Mouse (Mus musculus) brain, adult 2 months (tissue): ENCODE results near the gene Smpd3.

ENCODE experiments used
- DNase-seq: peaks from one replicate; pipeline ENCODE4 v3.0.0; 2011; ENCODE audit warnings: low read depth, low spot score

The Smpd3 gene

DNA sequence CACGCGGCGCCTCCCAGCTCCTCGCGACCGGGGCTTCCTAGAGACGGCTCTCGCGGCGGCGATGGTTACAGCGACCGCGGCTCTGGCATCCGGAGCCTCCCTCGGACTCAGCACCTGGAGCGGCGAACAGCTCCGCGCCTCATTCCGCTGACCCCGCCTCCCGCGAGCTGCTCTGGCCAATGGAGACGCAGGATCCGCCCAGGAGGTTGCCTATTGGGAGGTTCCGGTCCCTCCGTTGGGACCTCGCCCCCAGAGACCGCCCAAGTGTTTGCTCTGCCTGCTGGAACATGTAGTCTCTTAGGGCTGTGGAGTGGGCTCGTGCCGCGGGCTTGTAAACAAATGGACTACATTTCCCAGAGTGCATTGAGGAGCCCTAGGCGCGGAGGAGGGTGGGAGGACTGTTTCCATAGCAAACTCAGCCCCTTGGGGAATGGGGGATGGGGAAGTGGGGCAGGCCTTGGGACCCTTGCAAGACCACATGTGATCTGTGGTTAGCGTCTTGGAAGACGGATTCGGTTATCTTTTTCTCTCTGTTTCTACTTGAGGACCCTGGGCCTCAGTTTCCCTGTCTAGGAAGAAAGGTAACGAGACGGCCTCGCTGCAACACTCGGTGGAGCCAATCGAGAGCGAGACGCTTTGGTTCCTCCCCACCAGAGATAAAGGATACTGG, at the start of gene Smpd3:
TSS of gene Smpd3 (minus strand) at position 137 of the 670 bp plus-strand sequence.
- peak; percentile 100 for DNase-seq

DNA sequence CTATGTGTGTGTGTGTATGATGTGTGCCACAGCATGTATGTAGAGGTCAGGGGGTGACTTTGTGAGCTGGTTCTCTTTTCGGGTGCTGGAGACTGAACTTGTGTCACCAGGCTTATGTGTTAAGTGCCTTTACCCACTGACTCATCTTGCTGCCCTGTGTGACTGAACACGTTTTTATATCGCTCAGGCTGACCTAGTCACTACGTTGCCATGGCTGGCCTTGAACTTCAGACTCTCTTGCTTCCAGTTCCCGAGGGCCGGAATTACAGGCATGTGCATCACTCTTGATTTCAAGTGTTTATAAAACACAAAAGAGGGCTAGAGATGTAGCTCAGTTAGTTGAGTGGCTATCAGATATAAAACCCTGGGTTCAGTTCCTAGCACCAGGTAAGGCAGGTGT, 43.2 kb upstream of the Smpd3 start:
- no peak for DNase-seq

DNA sequence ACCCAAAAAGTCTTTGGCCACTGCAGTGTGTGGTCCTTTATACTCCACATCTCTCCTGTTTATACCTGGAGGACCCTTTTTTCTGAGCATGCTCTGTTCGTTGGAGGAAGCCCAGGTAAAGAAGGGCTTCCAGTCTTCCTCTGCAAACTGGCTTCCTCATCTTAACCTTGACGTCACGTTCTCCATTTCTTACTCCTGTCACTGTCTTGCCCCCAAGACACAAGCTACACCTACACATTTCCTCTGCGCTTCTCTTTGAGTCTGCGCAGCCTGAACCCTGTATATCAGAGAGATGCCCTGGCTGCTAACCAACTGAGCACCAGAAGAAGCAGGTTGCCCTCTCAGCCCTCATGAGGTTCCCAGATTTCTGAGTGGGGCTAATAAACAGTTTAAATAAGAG, 41.6 kb upstream of the Smpd3 start:
- peak; percentile 29 for DNase-seq

DNA sequence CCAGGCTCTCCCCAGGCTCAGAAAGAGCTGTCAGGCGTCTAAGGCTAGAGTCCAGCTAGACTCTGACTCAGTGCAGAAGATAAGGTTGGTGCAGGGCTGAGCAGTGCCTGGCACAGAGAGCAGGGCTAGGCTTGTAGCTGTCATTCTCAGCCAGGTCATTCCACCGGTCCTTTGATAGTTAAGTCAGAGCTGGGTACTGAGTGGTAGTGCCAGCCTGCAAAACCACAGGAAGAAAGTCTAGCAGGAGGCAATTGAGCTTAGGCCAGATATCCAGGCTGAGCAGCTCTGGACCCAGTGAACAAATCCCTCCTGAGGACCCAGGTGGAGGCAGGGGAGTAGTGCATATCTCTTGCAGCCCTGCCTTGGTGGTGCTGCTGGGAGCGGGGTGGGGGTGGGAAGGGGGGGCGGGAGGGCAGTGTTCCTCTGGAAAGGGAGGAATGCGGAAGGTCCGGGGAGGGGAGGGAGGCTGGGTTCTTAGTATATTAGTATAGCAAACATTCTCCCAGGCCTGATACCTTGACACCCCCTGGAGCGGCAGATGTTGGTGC, 40.8 kb upstream of the Smpd3 start:
- DNase-seq: peak; percentile 6

DNA sequence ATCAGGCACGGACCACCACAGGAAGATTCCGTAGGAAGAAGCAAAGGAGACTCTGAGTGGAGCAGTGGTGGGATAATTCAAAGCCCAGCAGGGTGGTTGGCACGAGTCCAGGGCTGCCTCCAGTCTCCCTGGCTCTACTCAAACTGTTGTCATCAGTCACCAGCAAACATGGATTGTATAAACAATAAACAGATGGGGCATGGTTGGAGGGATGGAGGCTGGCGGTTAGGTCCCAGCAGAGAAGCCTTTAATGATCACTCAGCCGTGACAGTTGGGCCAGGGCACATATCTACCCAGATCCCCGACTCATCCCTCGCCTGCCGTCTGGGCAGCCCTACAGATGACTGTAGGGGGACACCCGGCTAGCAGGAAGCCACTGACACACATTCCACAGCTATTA, 39.1 kb upstream of the Smpd3 start:
- DNase-seq: peak; percentile 30

DNA sequence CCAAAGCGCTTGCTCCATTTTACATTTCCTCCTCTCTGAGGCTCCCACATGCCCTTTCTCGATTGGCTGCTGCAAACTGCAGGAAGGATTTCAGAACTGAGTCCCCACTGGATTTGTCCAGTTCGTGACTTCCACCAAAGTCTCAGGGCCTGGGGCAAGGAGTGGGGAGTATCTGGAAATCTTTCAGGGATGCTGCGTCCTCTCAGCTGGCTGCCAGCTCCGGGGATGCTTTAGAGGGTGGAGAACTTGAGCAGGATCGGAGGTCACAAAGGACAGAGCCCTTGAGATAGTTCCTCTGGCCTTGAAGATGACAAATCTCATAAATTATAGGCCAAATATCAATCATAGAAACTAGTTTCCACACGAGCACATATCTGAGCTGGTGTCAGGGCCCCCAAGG, 38.2 kb upstream of the Smpd3 start:
- DNase-seq: no peak

DNA sequence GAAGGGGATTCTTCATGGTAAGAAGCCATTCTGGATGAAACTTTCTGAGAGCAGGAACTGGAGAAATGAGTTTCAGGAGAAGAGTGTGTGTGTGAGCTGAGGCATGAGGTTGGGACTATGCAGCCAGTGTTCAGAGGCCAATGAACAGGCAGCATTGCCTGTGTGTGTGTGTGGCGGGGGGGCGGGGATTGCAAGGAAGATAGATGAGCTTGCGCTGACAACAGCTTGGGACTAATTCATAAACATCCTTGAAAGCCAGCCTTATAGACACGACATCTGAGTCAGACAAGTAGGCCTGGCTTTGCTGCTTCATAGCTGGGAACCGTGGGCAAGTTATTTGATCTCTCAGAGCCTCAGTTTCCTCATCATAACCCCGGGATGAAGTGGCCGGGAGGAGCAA, 31.3 kb upstream of the Smpd3 start:
- DNase-seq: no peak

DNA sequence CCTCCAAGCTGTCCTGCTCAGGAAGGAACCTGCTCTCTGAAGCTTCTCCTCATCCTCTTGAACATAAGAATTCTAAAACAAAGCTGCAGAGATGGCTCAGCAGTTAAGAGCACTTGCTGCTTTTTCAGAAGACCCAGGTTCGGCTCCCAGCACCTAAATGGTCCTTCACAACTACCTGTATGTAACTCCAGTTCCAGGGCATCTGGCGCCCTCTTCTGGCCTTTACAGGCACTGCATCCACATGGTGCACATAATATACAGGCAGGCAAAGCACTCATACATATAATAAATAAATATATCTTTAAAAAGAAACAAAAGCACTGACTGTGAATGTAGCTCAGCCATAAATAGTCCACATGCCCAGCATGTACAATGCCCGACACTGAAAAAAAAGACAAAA, 30.7 kb upstream of the Smpd3 start:
- no peak for DNase-seq

DNA sequence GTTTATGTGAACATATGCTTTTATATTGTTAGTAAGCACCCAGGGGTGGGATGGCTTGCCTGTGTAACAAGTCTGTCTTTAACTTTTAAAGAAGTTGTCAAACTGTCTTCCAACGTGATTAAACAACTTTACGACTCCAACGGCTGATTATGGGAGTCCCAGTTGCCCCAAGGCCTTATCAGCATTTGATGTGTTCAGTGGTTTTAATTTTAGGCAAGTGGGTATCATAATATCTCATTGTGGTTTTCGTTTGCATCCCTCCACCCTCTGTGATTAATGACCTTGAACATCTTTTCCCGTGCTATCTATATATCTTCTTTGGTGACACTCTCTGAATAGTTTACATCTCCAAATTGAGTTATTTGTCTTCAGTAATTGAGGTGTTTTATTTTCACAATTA, 27.0 kb upstream of the Smpd3 start:
- no peak for DNase-seq

DNA sequence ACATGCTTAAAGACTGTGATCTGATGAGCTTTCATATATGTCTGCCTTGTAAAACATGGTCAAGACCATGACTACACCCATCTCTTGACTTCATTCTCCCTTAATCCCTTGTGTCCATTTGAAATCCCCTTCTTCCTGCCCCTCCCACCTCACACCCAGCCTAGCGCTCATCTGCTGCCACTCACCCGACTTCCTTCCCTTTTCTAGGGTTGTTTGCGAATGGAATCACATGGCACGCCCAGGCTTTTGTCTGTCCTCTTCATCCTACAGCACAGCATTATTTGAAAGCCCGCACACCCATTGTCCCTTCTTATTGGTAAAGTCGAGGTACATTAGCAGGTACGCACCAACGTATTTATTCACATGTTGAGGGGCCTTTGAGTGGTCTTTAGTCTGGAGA, 26.5 kb upstream of the Smpd3 start:
- DNase-seq: no peak

DNA sequence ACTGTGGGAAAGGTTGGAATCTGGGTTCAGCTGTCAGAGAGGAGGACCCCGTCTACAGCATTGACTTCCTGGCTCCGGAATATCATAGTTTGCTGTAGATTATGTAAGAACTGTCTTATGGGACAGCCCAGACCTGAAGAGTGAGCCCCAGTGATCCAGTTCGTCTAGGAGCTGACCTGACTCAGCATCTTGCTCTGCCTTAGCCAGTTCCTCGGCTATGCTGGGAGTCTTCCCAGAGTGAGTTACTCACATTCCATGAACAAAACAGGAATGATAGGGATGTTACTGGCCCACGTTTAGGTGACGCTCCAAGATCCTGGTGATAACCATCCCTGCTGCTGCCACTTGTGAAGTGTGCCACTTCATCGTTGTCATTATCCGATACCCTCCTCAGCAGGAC, 25.5 kb upstream of the Smpd3 start:
- DNase-seq: no peak

DNA sequence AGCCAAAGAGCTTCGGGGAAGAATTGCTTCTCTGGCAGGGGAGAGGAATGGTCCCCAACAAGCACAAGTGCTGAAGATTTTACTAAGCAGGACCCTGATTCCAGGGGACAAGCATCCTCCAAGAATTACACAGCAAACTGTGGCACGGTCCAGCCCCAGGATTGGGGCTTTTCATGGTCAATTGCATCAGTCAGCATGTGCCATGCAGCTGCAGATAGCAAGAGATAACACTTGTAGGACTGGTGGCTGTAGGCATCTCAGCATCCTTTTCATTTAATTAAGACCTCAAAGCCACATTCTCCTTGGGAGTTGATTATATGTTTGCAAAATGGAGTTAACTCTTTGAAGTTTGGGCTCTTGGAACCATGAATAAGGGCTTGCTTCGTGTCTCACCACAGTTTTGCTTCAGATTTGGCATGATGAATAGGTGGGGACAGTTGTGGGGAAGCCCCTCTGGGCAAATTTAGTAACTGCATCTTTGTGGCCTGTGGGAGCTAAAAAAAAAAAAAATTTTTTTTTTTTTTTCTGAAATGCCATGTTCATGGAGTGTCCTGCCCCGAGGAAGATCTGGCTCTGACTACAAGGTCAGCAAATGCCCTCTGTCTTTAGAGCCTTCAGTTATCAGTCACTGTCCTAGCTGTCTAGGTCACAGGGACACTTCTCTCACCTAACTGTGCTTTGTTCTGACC, 22.0 kb upstream of the Smpd3 start:
- DNase-seq: no peak

DNA sequence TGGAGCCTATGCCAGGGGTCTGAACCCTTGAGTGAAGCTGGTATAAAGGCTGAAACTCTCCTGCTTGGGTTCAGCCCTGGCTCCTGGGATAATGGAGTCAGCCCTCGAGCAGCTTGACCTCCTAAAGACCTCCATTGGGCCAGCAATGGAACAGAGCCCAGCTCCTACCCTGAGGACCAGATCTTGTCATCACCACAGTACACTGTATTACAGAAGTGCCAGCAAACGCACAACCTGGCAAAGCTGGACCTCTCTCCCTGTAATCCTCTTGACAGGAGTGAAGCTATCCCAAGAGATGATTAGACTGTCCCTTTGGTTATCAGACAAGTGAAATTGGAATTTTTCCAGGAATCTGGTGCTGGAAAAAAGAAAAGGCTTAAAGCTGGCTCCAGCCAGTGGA, 13.3 kb upstream of the Smpd3 start:
- DNase-seq: no peak

DNA sequence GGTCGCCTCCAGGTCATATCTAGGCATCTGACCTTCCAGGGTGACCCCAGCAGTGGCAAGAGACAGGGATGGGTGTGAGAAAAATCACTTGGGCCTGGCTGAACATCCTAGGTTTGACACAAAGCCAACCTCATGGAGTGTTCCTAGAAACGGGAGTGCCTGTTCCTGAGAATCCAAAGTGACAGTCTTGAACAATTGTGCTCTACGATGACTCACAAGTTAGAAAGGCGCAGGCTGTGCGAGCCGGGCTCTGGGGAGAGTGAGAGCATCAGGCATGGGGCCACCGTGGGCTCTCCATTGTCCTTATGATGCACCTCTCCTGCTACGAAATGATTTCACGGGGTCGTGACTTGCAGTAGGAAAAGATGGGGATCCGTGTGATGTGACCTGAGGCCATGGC, 11.6 kb upstream of the Smpd3 start:
- peak; percentile 52 for DNase-seq

DNA sequence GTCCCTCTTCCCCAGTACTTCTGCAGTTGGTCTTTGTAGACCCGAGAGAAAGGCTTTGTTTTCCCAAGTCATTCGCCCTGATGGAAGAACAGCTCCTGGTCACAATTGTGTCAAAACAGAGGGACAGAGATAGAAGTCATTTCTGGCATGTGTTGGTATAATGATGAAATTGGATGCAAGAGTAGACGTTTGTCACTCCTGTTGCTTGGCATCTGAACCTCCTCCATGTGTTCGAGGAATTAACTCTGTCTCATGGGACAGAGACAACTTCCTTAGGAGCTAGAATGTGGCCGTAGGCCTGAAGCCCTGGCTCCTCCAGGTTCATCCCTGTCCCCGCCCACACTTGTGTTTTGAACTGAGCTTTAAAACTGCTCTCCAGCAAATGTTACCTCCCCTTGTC, 8.3 kb upstream of the Smpd3 start:
- no peak for DNase-seq

DNA sequence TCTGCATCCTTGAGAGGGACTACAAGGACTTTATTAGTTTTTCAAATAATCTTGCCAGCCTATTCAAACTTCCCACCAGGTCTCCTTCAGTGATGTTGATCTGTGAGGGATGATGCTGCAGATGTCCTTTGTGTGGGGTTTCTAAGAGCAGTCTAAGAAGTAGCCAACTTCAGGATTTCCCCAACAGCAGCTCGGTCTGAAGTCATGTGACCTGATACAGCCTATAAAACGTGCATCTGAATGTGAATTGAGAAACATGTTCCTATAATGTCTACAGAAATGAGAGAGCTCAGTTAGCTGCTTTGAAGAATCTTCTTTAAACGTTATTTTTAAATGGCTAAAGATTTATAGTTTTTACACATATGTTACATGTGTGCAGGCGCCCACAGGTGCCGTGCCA, 5.7 kb upstream of the Smpd3 start:
- peak; percentile 14 for DNase-seq

DNA sequence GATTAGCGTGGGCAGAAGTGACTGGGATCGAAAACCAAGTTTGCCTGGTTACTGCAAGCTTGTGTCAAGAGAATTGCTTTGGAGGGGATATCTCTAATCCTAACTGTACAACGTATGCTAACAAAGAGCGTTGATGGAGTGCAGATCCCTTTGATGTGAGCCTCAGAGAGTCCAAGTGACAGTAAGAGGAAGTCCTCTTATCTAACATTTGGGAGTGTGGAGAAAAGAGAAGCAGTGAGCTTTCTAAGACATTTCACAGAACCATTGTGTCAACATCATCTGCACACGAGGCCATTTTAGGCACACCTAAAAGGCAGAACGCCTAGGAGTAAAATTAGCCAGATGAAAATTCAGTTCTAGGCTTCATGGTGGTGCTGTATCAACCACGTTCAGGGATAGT, 5.0 kb upstream of the Smpd3 start:
- no peak for DNase-seq

DNA sequence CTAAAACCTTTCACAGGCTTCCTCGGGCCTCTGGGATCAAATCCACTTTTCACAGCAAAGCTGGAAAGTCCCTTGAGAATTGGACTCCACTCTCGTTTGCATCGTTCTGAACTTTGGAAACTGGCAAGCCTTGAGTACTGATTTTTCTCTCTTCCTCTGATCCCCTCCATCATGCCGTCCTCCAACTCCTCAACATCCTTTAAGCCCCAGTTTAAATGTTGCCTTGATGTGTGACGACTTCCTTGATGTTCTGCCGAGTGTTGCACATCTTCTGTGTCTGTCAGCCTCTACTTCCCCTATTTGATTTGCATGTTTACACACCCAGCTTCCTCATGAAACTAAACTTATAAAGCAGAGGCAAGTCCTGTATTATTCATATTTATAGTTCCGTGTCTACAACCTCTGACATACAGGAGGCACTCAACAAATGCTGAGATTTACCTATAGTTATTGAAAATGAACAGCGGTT, 987 bp upstream of the Smpd3 start:
- no peak for DNase-seq

DNA sequence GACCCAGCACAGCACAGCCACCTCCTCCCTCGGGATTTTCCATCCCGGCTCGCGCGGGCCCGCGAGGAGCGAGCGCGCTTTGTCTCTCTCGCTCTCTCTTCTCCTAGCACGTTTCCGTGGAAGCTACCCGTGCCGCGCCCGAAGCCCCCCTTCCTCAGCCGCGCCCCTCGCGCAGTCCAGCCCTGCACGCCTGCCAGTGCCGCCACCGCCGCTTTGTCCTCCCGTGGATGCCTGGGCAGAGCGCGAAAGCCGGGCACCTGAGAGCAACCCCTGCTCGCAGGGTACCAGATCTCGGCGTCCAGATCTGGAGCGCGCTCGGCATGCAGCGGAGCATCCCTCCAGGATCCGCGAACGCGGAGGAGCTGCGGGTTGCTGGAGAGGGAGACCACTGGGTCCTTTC, 1.2 kb downstream of the Smpd3 start:
- DNase-seq: peak; percentile 61

DNA sequence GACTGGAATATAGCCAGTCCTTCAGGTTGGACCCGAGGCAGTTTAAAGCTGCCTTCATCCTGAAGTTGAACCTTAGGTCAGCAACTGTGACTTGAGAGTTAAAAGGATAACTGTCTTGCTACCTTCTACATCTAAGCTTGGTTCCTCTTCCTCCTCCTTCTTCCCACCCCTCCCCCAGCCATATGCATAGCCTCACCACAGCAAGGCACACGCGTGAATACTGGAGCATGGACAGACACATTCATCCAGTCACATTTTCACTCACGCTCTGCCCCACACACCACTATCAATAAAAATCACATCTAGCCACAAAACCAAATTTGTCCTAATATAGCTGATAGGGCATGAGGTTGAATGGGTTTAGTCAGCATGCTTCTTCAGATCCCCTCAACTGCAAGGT, 1.8 kb downstream of the Smpd3 start:
- peak; percentile 54 for DNase-seq

DNA sequence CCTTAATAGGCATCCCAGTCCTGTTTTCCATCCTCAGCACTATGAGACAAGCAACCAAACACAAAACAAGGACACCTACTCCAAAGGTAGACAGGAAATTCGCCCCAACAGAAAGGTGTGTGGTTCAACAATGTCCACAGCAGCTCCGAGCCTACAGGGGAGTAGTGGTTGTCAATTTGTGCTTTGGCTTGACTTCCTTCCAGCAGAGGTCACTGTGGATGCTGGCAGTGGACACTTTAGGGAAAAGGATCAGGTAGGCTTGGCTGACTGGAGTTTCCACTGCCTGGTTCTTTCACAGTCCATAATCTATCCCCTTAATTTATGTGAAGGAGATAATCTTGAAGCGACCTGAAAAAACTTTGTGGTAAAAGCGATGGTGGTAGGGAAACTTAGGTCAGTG, 2.6 kb downstream of the Smpd3 start:
- DNase-seq: peak; percentile 66

DNA sequence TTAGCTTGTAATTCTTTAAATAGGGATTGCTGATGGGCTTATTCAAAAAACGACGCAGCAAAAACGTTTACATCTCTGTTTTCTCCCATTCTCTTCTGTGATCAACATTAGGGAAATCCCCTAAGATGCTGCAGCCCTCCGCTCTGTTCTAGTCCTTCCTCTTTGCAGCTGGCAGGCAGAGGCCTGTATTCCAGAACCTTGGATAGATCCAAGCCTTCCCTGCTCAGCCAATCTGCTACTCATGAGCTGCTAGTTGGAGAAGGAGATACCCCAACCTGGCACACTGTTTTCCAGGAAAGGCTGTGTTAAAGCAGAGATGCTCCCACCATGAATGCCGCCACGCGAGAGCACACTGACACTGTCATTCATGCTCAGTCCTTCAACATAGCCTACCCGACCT, 4.4 kb downstream of the Smpd3 start:
- DNase-seq: no peak

DNA sequence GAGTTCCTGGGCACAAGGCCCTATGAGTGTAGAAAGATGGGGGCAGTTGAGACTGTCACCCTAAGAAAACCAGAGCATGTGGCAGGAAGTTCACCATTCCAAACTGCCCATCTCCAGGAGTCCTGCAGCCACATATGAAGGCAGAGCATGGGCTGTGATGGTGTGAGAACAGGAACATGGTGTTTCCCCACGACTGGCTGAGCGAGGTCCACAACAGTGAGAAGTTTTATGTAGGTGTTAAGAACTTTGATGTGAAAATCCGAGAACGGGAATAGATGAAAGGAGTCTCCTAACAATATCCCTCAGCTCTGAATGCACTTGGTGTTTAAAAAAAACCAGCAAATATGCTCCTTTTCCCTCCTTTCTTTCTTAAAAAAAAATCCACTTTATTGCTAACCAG, 5.3 kb downstream of the Smpd3 start:
- peak; percentile 59 for DNase-seq
